Mouse (Mus musculus): ENCODE data around the gene Kcnh7. TPM values are rescaled to one million over a fixed set of nuclear protein-coding genes. Genes with fewer than 3 reads are reported as not detected.
A peak's percentile ranks its signal among the peaks of the same experiment; 100 is the strongest.

Gene Kcnh7
- total RNA-seq, 2 experiments from 2014 or later = not detected

GRCm38 (mm10) chr2:62983936-62984335 lies 200.2 kb downstream of the Kcnh7 start:
- ATAC-seq (ENCODE audit: poor library complexity, severe bottlenecking) = no peak

GRCm38 (mm10) chr2:62935273-62935874 lies 248.7 kb downstream of the Kcnh7 start:
- ATAC-seq (ENCODE audit: poor library complexity, severe bottlenecking) = no peak

- no peak for ATAC-seq (ENCODE audit: poor library complexity, severe bottlenecking)
Measured at GRCm38 (mm10) chr2:62928494-62928893, 255.6 kb downstream of the Kcnh7 start.

DNA sequence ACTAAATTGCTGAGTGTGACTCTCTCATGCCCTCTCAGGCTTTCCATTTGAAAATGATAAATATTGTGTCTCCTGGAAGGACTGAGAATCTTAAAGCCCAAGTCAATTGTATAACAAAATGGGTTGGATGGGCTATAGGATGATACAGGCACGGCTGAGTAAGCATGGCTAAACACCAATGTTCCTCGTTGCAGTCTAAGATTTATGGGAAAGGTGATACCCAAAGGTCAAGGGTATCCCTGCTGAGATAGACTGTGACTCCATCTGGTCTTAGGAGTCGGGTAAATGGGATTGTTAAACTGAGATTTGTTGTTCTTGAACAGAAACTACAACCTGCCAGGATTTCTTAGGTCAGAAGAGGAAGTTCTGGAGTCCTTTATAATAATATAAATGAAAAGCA lies 256.0 kb downstream of the Kcnh7 start:
- ATAC-seq (ENCODE audit: poor library complexity, severe bottlenecking) = no peak

DNA sequence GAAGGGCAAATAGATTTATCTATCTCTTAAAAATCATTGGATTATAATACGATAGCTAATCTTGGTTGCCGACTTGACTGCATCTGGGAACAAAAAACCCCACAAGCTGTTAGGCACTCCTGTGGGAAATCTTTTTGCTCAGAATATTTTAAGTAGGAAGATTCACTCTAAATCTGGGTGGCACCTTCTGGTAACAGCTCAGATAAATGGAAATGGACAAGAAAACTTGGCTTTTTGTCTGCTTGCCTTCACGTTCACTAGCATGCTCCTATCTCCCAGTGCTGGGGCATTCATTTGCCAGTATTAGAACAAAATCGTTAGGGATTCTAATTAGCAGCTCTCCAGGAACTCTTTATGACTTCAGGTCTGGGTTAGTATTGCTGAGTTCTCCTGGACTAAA lies 260.3 kb downstream of the Kcnh7 start:
- no peak for ATAC-seq (ENCODE audit: poor library complexity, severe bottlenecking)

- ATAC-seq (ENCODE audit: poor library complexity, severe bottlenecking) = no peak
Measured at GRCm38 (mm10) chr2:62907688-62908087, 276.4 kb downstream of the Kcnh7 start.

- no peak for ATAC-seq (ENCODE audit: poor library complexity, severe bottlenecking)
Measured at GRCm38 (mm10) chr2:62902363-62903353, 281.4 kb downstream of the Kcnh7 start.

DNA sequence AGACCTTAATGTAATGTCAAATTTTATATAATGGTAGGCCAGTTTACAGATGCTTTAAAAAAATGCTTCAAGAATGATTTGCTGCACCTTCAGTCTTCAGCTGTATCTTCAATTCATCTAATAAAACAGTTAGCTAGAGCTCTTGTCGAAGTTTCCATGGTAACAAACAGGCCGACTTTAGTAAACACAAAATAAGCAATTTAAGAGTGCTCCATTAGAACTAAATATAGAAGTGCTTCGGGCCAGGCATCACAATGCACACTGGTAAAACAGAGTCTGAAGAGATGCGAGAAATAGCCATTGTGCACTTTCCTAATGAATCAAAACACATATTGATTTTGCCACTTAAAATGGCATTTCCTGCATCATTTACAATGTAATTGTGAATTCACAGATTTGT lies 305.3 kb downstream of the Kcnh7 start:
- ATAC-seq (ENCODE audit: poor library complexity, severe bottlenecking) = no peak

GRCm38 (mm10) chr2:62855391-62855790 lies 328.7 kb downstream of the Kcnh7 start:
- no peak for ATAC-seq (ENCODE audit: poor library complexity, severe bottlenecking)

- ATAC-seq (ENCODE audit: poor library complexity, severe bottlenecking) = no peak
Measured at GRCm38 (mm10) chr2:62842630-62843029, 341.5 kb downstream of the Kcnh7 start.

DNA sequence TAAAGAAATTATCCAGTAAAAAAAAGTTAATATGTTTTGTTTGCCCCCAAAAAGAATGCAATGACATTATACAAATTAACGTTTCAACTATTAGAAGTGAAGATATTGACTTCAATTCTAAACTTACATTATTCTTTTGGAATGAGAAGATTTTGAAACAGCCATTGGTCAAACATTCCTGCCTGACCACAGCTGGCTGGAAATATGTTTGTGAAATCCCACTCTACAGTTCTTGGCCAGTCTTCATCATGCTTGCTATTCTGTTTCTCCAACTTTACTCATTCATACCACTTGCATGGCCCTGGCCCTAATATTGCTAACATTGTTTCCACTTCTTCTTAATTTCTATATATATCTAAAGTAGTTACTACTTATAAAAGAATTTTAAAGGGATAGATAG lies 349.8 kb downstream of the Kcnh7 start:
- ATAC-seq (ENCODE audit: poor library complexity, severe bottlenecking) = no peak

DNA sequence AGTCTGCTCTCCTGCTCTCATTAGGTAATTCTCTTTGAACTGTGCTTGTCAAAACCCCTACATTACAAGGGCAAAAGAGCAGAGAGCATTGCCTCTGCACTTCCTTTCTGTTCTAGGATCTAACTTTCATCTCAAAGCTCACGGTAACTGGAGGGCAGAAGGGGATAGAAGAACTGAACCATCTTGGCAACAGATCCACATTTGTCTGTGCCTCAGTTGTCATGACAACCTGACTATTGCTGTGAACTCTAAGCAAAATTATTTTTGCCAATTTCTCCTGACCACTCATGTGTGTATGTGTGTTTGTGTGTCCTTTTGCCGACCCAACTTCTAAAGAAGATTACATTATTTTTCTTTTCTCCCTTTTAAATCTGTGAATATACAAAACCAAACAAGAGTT lies 364.9 kb downstream of the Kcnh7 start:
- no peak for ATAC-seq (ENCODE audit: poor library complexity, severe bottlenecking)

DNA sequence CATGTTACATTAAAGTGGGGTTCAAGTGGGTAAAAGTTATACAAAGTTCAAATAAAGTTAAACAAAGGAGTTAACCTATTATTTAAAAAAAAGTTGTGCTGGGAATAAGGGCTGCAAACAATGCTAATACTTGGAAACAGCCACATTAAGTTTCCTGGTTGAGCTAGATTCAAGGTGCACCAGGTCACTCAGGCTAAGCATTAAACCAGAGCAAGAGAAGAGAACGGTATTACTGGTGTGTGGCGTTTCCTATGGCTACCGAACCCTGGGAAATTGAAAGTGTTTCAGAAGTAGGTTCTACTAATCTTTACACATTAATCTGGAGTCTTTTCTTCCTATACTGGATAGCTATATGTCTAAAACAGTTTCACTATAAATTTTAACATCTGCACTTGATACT lies 368.1 kb downstream of the Kcnh7 start:
- no peak for ATAC-seq (ENCODE audit: poor library complexity, severe bottlenecking)

DNA sequence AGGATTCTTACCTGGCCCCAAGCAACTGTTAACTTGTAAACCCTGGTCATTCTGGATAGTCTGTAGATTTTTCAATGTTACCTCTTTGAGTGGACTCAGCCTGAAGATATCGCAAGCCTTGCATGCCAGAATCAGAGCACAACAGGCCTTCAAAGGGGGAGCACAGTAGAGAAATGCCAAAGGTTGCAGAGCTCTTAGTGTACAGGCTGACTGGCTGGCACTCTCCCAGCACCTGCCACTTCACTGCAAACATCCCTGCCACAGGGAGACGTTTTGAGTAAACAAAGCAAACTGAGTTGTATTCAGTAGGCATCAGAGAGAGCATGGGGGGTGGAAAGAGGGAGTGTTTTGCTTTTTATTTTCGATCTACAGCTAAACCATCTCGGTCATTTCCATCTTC lies 375.3 kb downstream of the Kcnh7 start:
- no peak for ATAC-seq (ENCODE audit: poor library complexity, severe bottlenecking)

DNA sequence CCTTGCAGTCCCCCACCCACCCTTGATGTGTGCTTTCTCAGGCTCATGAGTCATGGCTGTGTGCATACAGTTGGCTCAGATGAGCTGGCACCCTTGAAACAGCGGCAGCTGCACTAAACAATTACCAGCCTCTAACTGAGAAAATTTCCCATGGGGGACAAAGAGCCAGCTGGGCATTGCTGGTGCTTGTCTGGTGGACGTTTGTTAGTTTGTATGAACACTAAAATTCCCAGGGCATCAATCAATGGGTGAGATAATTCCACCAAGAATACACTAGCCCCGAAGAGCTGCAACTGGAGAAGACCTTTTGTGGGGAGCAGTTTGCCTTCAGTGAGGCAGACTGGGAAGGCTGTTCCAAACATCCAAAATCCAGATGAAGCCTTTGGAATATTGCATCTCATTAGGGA lies 376.6 kb downstream of the Kcnh7 start:
- ATAC-seq (ENCODE audit: poor library complexity, severe bottlenecking) = no peak

- ATAC-seq (ENCODE audit: poor library complexity, severe bottlenecking) = no peak
Measured at GRCm38 (mm10) chr2:62806931-62807330, 377.2 kb downstream of the Kcnh7 start.

DNA sequence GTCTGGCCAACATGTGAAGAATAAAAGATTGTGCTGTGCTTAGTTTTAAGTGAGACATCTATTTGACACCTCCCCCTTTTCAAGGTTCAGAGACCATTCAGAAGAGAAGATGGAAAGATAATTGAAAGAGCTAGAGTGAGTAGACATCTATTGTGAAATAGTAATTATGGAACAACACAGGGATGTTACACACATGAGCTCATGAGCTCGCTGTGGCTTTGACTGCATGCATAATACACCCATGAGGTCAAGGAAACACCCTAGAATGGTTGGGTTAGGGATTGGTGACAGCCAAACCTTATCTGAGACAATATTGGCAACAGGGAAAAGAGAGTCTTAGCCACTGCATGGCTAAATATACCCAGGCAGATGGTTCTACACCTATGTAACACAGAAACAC lies 380.1 kb downstream of the Kcnh7 start:
- ATAC-seq (ENCODE audit: poor library complexity, severe bottlenecking) = peak; percentile 45; the same call in 1 of the 2 replicates

GRCm38 (mm10) chr2:62784460-62785038 lies 399.5 kb downstream of the Kcnh7 start:
- no peak for ATAC-seq (ENCODE audit: poor library complexity, severe bottlenecking)

- ATAC-seq (ENCODE audit: poor library complexity, severe bottlenecking) = peak; percentile 95
Measured at GRCm38 (mm10) chr2:62746256-62746655, 437.8 kb downstream of the Kcnh7 start.

GRCm38 (mm10) chr2:62743098-62743497 lies 441.0 kb downstream of the Kcnh7 start:
- no peak for ATAC-seq (ENCODE audit: poor library complexity, severe bottlenecking)

GRCm38 (mm10) chr2:62730671-62731070 lies 453.4 kb downstream of the Kcnh7 start:
- ATAC-seq (ENCODE audit: poor library complexity, severe bottlenecking) = no peak

DNA sequence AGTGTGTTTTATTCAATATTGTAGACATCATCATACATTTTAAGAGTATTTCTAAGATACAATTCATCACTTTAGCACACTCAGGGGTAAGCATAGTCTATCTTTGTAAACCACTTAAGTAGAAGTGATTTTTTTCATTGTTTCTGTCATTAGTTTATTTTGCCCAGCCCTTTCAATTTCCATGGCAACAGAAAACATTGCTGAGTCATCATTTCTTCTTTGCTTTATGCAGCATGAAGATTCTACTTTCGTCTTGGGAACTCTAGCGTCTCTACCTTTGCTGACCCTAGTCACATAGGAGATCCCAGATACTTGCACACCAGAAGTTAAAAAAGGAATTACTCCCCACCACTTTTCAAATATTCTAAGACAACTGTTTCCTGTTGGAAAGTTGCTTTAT lies 456.4 kb downstream of the Kcnh7 start:
- no peak for ATAC-seq (ENCODE audit: poor library complexity, severe bottlenecking)
